Mouse (Mus musculus) CD8-positive naive resting alpha-beta T cell, adult 57 days (primary cell): ENCODE measurements around the gene Smim4. TPM values are rescaled to one million over a fixed set of nuclear protein-coding genes. Genes with fewer than 3 reads are reported as not detected.

Experiments
- total RNA-seq: library from RNA; stranded (reverse); gene quantifications from one replicate; pipeline ENCODE4 v1.2.4, GENCODE M21; 2023

The Smim4 gene
- 48.7 TPM for total RNA-seq

GRCm38 (mm10) chr14:31128826-31129219 lies at the start of gene Smim4:
Gene Smim4 (minus strand): TSS chr14:31128956.

GRCm38 (mm10) chr14:31168425-31168824 lies 39.7 kb upstream of the Smim4 start, which contains the start of gene Stab1:
Gene Stab1 (minus strand): TSS chr14:31168641.

GRCm38 (mm10) chr14:31130236-31131220 lies 1.8 kb upstream of the Smim4 start, which contains the start of gene Nt5dc2:
Gene Nt5dc2 (plus strand): TSS chr14:31131053.

Other genes with a start within 250 kb of the Smim4 start
- 1.3 TPM for gene Mustn1, start 249.8 kb downstream of the Smim4 start, total RNA-seq
- gene Itih4, start 242.5 kb downstream of the Smim4 start, total RNA-seq: not detected
- not detected for gene Itih3, start 205.2 kb downstream of the Smim4 start, total RNA-seq
- gene Itih1, start 185.7 kb downstream of the Smim4 start, total RNA-seq: not detected
- gene Nek4, start 177.6 kb downstream of the Smim4 start, total RNA-seq: 3.5 TPM
- gene Glt8d1, start 127.6 kb downstream of the Smim4 start, total RNA-seq: 9.5 TPM
- 80.2 TPM for gene Spcs1, start 127.3 kb downstream of the Smim4 start, total RNA-seq
- 70.3 TPM for gene Pbrm1, start 109.8 kb downstream of the Smim4 start, total RNA-seq
- 261 TPM for gene Gnl3, start 109.8 kb downstream of the Smim4 start, total RNA-seq
- gene Nt5dc2, start 2.1 kb upstream of the Smim4 start, total RNA-seq: 1.9 TPM
- 1.0 TPM for gene Stab1, start 39.7 kb upstream of the Smim4 start, total RNA-seq
- gene Tnnc1, start 79.4 kb upstream of the Smim4 start, total RNA-seq: not detected
- 400 TPM for gene Nisch, start 88.0 kb upstream of the Smim4 start, total RNA-seq
- gene Sema3g, start 88.9 kb upstream of the Smim4 start, total RNA-seq: not detected
- gene Phf7, start 122.4 kb upstream of the Smim4 start, total RNA-seq: 10.4 TPM
- gene Bap1, start 122.5 kb upstream of the Smim4 start, total RNA-seq: 104 TPM
- 0.06 TPM for gene Dnah1, start 194.9 kb upstream of the Smim4 start, total RNA-seq
- gene Capn7, start 207.7 kb upstream of the Smim4 start, total RNA-seq: 39.8 TPM